In genomic region chr1:24211621-24212385, GRCm38 (mm10) we compare ENCODE assay signal across 20 mouse cellular contexts. TPM values are rescaled to one million over a fixed set of nuclear protein-coding genes. Genes with fewer than 3 reads are reported as not detected.
"Had no signal": no experiment of that assay in that cellular context is flagged by ENCODE, and none has a peak within 500 bp of the region (broad histone marks: within the 10 kb centered on the region; RNA-seq: fewer than 3 reads in every experiment).

No protein-coding gene starts in this region.

- H3K9ac ChIP-seq: lung, embryonic 14.5 days; midbrain, embryonic 12.5 days; neural tube, embryonic 13.5 days; neural tube, embryonic 15.5 days had no signal

- H3K4me3 ChIP-seq: midbrain, embryonic 10.5 days; midbrain, embryonic 12.5 days; myocyte; neural tube, embryonic 13.5 days; neural tube, embryonic 15.5 days had no signal

- DNase-seq: lung, adult 18-20 months; lung, embryonic 14.5 days; lung, postnatal 4 days; midbrain, embryonic 14.5 days; right cerebral cortex, adult 18-20 months; right cerebral cortex, postnatal 25 days; right cerebral cortex, postnatal 4 days; spleen, adult 18-20 months; thymus, adult 18-20 months; thymus, postnatal 14 days; thymus, postnatal 36 days had no signal

- H3K27ac ChIP-seq: midbrain, embryonic 10.5 days; midbrain, embryonic 12.5 days; neural tube, embryonic 13.5 days; neural tube, embryonic 15.5 days had no signal

- H3K4me2 ChIP-seq: lung, embryonic 14.5 days; midbrain, embryonic 12.5 days; neural tube, embryonic 13.5 days; neural tube, embryonic 15.5 days had no signal

- ATAC-seq: midbrain, embryonic 16.5 days had no signal

- H3K36me3 ChIP-seq: midbrain, embryonic 10.5 days; midbrain, embryonic 12.5 days; neural tube, embryonic 13.5 days; neural tube, embryonic 15.5 days had no signal

- H3K27me3 ChIP-seq: midbrain, embryonic 12.5 days; neural tube, embryonic 13.5 days; neural tube, embryonic 15.5 days had no signal

- H3K9me3 ChIP-seq: midbrain, embryonic 10.5 days had no signal

- H3K4me1 ChIP-seq: midbrain, embryonic 10.5 days; midbrain, embryonic 12.5 days; neural tube, embryonic 13.5 days; neural tube, embryonic 15.5 days had no signal

RNA-seq across cellular contexts. Expression of gene Col9a1, which starts 34.4 kb away (rescaled TPM):
- total RNA-seq: megakaryocyte, adult 5-6 weeks; megakaryocyte-erythroid progenitor cell, adult 5-6 weeks had no signal
- polyA plus RNA-seq: myocyte; small intestine, adult 2 months had no signal
